Mouse (Mus musculus): ENCODE data around the gene Rims1. TPM values are rescaled to one million over a fixed set of nuclear protein-coding genes. Genes with fewer than 3 reads are reported as not detected.

Gene Rims1
- total RNA-seq, 2 experiments from 2014 or later = 249 to 273 TPM

DNA sequence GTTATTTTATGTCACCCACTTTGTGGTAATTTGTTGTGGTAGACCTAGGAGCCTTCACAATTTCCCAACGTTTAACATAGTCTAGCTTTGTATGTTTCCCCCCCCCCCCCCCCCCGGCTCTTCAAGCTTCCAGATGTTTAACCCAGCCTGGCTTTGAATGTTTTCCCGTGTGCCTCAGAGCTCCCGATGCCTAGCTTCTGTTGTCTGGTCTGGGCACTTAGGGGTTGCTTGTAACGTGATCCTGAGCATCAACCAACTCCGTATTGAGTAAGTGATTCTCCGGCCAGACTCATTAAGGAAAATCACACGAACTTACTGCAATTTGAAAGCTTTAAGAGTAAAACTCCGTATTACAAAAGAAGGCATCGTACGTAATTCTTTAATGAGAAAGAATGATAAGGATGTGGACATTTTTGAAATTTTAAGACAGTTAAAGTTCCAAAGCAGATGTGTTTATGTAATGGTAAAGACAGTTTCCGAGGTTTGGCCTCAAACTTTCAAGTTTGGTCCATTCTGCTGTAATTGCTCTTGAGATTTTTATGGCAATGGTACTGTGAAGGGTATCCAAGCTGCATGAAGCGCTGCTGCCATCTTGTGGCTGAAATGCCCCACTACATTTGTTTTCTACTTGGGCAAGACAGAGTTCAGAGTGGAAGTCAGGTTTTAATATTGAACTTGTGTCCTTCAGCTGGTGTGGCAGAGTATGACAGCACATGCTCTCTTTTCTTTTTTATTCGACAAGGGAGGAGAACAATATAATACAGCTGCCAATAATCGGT lies 537.0 kb downstream of the Rims1 start:
- TF ChIP-seq CTCF (conservative IDR thresholded peaks at IDR 0.05) = peak; percentile 99
- no peak overlapping the region for H3K27ac ChIP-seq
- H3K4me3 ChIP-seq = peak overlapping the region; percentile 2; the same call in 1 of the 2 replicates
- peak; percentile 75 to 86 for DNase-seq (ENCODE audit: low spot score in 2 of 2)

DNA sequence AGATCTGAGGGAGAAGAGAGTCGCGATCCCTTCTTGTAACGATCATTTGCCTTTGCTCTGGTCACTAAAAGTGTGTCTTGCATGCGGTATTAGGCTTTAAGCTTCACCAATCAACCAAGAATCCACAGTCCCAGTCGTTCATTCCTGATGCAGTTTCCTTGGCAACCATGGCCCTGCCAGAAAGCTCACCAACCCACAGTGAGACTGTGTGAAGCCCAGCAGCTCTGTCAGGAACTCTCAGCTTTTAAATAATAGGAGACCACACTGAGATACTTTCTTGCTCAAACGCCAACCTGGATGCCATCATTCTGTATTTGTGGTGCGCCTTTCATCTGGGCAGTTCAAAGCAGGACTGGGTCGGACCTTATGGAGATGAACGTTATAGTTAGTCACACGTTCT lies 539.3 kb downstream of the Rims1 start:
- peak overlapping the region; percentile 64 for H3K27ac ChIP-seq
- H3K4me3 ChIP-seq = peak overlapping the region; percentile 32
- DNase-seq (ENCODE audit: low spot score in 2 of 2) = peak; percentile 48 to 56
- TF ChIP-seq CTCF (conservative IDR thresholded peaks at IDR 0.05) = no peak

DNA sequence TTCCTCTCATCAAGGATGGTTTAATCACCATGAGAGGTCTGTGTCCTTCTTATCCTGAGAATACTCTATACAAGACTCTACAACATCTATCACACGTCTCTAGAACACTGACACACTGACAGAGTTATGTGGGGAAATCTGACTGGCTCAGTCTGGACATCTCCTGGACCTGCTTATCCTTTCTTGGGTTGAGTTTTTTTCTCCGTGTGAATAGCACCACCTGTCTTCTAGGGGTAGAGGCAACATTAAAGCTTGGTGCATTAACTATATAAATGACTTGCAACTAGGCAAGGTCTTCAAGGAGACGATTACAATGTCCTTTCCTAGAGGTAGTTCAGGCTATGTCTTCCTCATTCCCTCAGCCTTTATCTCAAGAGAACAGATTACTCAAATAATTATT lies 540.3 kb downstream of the Rims1 start:
- H3K4me3 ChIP-seq = no peak overlapping the region
- no peak for DNase-seq (ENCODE audit: low spot score in 2 of 2)
- peak; percentile 50 for TF ChIP-seq CTCF (conservative IDR thresholded peaks at IDR 0.05)
- no peak overlapping the region for H3K27ac ChIP-seq

DNA sequence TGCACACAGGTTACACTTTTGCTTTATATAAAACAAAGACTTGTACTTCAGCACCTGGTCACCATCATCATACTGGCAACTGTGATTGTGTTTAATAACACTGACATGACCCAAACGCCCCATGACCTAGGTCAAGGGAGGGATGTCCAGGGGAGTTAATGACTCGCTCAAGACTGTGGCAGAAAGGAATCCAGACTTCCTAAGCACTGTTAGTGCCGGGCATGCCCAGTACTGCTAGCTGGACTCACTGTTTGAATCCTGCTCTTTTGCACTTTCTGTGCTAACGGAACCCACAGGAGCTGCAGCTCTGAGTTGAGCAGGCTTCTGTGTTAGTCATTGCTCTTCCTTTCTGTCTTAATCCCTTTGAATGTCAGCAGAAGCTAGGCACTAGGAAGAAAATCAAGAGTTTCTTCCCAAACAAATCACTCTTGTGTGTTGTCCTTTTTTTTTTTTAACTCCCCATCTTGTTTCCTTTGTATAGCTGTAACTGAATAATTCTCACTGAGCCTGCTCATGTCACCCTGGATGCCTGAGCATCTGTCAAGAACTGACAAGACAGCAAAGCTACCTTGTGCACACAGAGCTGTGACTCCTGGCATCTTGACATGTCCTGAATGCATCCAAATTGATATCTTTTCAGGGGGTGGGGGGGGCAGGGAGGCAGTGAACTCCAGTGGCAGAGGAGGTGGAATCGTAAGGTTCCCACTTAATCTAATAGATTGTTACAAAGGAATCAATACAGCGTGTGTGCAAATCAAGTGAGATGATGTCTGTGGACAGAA lies 543.4 kb downstream of the Rims1 start:
- no peak for DNase-seq (ENCODE audit: low spot score in 2 of 2)
- H3K27ac ChIP-seq = peak overlapping the region; percentile 36; the same call in 1 of the 2 replicates
- TF ChIP-seq CTCF (conservative IDR thresholded peaks at IDR 0.05) = no peak
- no peak overlapping the region for H3K4me3 ChIP-seq

DNA sequence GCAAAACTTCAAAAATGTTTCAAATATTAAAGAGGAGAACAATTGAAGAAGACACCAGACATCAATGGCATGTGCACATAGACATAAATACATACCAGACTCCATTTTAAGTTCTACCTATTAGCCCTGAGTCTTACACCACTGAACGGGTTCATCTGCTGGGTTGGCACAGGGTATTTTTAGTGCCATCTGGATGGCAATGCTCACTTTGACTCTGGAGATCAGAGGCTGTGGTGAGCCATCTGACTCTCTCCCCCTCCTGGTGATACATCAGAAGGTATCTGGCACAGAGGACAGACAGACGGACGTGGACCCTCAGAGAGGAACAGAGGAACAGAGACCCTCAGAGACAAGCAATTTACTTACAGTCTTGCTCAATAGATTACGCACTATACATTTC lies 544.1 kb downstream of the Rims1 start:
- Histone ChIP-seq H3K4me3 (no peak overlapping the region), H3K27ac (0 out of 2 replicates have a peak overlapping the region, but pooled peaks have one; percentile 36)
- TF ChIP-seq CTCF (conservative IDR thresholded peaks at IDR 0.05) = no peak
- DNase-seq (ENCODE audit: low spot score in 2 of 2) = no peak

DNA sequence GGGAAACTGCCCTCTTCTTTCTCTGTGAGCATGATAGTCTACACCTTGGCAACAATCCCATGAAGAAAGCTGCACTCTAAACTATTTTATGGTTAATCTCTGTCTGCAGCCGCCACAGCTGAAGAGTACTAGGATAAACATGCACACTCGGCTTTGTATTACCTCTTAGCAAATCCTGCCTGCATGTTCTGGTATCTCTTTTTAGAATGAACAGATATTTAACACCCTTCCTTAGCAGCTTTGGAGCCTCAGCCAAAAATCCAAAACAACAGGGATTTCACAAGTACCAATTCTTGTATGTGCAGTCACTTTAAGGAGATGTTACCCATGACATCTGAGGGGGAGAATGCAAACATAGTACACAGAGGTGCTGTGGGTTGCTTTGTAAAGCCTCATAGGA lies 545.5 kb downstream of the Rims1 start:
- H3K4me3 ChIP-seq = no peak overlapping the region
- H3K27ac ChIP-seq = no peak overlapping the region
- DNase-seq (ENCODE audit: low spot score in 2 of 2) = no peak
- TF ChIP-seq CTCF (conservative IDR thresholded peaks at IDR 0.05) = no peak

DNA sequence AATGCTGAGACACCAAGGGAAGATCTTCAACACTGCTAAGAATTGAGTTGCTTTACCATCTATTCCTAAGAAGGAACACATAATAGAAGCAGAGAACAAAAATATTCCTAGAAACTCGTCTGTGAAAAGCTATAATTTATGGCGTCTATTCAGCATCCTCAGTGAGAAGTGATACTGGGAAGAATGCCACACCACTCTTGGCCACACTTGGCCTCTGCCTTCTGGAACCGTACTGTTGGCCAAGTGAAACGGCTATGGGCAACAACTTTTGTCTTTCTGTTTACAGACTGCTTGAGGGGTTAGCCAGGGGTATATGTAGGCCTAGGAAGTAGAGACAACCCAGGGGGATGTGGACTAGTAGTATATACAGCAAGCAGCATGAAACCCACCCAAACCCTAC lies 547.4 kb downstream of the Rims1 start:
- Histone ChIP-seq H3K27ac (no peak overlapping the region), H3K4me3 (no peak overlapping the region)
- DNase-seq (ENCODE audit: low spot score in 2 of 2) = no peak
- no peak for TF ChIP-seq CTCF (conservative IDR thresholded peaks at IDR 0.05)

DNA sequence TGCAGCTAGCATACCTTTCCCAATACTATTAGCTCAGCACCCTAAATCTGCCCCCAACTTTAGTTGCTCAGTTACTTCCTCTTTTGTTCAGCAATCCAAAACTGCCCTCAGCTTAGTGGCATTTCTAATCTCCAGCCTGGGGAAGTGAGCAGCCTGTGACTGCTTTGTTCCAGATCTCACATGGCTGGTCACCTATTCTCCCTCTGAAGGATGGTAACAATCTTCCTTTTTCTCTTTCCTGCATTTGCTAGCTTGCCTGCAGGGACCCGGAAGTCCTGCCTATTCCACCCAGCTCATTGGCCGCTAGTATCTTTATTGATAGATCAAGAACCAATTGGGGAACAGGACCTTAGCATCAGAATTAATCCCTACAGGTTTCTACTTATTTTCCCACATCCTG lies 551.5 kb downstream of the Rims1 start:
- no peak for DNase-seq (ENCODE audit: low spot score in 2 of 2)
- H3K4me3 ChIP-seq = no peak overlapping the region
- no peak for TF ChIP-seq CTCF (conservative IDR thresholded peaks at IDR 0.05)
- no peak overlapping the region for H3K27ac ChIP-seq

DNA sequence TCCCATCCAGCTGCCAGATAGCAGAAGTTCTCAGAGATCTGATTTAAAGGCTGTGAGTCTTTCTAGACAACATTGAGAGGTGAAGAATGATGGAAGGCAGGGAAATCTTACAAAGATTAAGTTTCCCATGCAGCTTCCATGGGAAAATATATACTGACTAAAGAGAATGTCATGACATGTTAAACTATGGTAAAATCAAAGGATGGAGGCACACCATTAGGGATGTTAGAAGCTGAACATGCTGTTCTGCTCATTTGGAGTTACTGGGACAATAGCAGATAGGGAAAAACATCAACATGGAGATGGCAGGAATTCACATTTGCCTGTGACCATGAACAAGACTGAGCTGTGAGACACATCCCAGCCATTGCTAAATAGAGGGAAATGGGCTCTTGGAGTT lies 552.9 kb downstream of the Rims1 start:
- no peak for DNase-seq (ENCODE audit: low spot score in 2 of 2)
- TF ChIP-seq CTCF (conservative IDR thresholded peaks at IDR 0.05) = no peak
- H3K27ac ChIP-seq = peak overlapping the region; percentile 52; the same call in 1 of the 2 replicates
- H3K4me3 ChIP-seq = no peak overlapping the region

DNA sequence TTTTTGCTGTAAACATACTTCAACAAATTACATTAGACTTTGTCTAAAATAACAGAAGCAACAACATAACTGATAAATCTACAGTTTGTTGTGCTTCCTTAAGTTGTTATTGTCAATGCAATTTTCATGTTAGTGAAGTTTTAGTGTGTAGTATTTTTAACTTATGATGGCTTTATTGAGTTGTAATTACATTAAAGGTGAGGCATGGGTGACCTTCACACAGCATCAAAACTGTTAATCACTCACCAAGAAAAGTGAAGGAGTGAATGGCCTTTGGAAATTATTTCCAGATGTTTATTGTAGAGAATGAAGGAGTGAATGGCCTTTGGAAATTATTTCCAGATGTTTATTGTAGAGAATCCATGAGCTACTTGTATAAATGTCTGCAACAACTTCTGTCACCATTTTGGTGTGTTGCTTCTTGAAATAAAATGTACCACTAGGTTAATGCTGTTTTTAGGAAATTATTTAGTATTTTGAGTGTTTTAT lies 556.9 kb downstream of the Rims1 start:
- no peak for TF ChIP-seq CTCF (conservative IDR thresholded peaks at IDR 0.05)
- no peak for DNase-seq (ENCODE audit: low spot score in 2 of 2)

DNA sequence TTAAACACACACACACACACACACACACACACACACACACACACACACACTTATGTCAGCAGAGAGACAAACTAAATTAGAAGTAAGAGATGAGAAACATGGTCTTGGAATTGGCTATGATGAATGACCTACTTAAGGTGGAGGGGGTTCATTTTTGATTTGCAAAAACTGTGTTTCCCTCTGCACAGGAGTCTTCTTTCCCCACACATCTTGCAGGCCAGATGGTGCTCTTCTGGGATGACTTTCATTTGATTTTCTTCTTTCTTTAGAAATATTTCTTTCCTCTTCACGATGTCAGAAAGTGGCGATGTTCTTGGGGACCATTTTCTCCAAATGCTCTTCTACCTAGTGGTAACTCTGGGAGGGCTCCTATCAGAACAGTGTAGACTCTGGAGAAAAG lies 560.0 kb downstream of the Rims1 start:
- no peak for DNase-seq (ENCODE audit: low spot score in 2 of 2)
- Histone ChIP-seq H3K27ac (0 out of 2 replicates have a peak overlapping the region, but pooled peaks have one; percentile 39), H3K4me3 (no peak overlapping the region)
- no peak for TF ChIP-seq CTCF (conservative IDR thresholded peaks at IDR 0.05)

More for the DNA sequence above, 556.9 kb downstream of the Rims1 start:
- Histone ChIP-seq H3K4me3 (no peak overlapping the region), H3K27ac (no peak overlapping the region)
